Mouse (Mus musculus) kidney, adult 2 months (tissue): ENCODE data around the gene Spef1. TPM values are rescaled to one million over a fixed set of nuclear protein-coding genes. Genes with fewer than 3 reads are reported as not detected.
A peak's percentile ranks its signal among the peaks of the same experiment; 100 is the strongest.
"Not testable (repeated sequence)": the region's sequence is repeated elsewhere in the genome, so short reads cannot be mapped to it uniquely, and the experiment has no call there.

ENCODE experiments used
- DNase-seq: peaks from one replicate; pipeline ENCODE4 v3.0.0; 2021
- H3K27ac ChIP-seq: fragments of 200-500 bp; 2 replicates; pipeline ENCODE4 v1.5.1; 2012; ENCODE audit warnings: low read depth, low read length, control low read depth, inconsistent platforms; ENCODE audit not compliant: insufficient read depth
- H3K27me3 ChIP-seq: fragments of 200-500 bp; replicated peaks from 2 replicates; pipeline ENCODE4 v1.6.1; 2012; ENCODE audit warnings: mild to moderate bottlenecking, moderate library complexity, low read length, inconsistent platforms; ENCODE audit not compliant: control insufficient read depth, insufficient read depth
- H3K36me3 ChIP-seq: fragments of 200-500 bp; 2 replicates; pipeline ENCODE4 v1.6.1; 2012; ENCODE audit warnings: mild to moderate bottlenecking, moderate library complexity, low read length, inconsistent platforms; ENCODE audit not compliant: control insufficient read depth, insufficient read depth
- H3K4me1 ChIP-seq: fragments of 200-500 bp; 2 replicates; pipeline ENCODE4 v1.6.1; 2011; ENCODE audit warnings: low read length; ENCODE audit not compliant: control insufficient read depth, insufficient read depth
- H3K4me3 ChIP-seq: fragments of 200-500 bp; 2 replicates; pipeline ENCODE4 v1.5.1; 2011; ENCODE audit warnings: mild to moderate bottlenecking, low read depth, low read length, control low read depth; ENCODE audit not compliant: insufficient read depth
- CTCF ChIP-seq: fragments of 200-500 bp; conservative IDR thresholded peaks from 2 replicates; pipeline ENCODE4 v1.5.1; 2011; ENCODE audit warnings: low read depth, mild to moderate bottlenecking, control low read depth, low read length, moderate library complexity, mixed read lengths; ENCODE audit not compliant: insufficient read depth, insufficient read length
- POLR2A ChIP-seq: fragments of 200-500 bp; IDR thresholded peaks from one replicate; pipeline ENCODE4 v1.6.1; 2011; ENCODE audit warnings: low read depth, low read length, control low read depth
- WGBS: fragments of 180-500 bp; shearing (Covaris S2); methylation state at CpG from one replicate; pipeline ENCODE4 v1.1.7; 2018; 5-methylcytosine and 5-hydroxymethylcytosine counted together
- polyA plus RNA-seq: library from polyadenylated mRNA; depleted of rRNA; stranded (reverse); fragments of >200 nt; gene quantifications from 2 replicates; pipeline ENCODE4 v1.2.3, GENCODE M21; 2012; rRNA removed

Spef1 gene
- polyA plus RNA-seq = 4.6 and 5.2 TPM in 2 replicates

DNA sequence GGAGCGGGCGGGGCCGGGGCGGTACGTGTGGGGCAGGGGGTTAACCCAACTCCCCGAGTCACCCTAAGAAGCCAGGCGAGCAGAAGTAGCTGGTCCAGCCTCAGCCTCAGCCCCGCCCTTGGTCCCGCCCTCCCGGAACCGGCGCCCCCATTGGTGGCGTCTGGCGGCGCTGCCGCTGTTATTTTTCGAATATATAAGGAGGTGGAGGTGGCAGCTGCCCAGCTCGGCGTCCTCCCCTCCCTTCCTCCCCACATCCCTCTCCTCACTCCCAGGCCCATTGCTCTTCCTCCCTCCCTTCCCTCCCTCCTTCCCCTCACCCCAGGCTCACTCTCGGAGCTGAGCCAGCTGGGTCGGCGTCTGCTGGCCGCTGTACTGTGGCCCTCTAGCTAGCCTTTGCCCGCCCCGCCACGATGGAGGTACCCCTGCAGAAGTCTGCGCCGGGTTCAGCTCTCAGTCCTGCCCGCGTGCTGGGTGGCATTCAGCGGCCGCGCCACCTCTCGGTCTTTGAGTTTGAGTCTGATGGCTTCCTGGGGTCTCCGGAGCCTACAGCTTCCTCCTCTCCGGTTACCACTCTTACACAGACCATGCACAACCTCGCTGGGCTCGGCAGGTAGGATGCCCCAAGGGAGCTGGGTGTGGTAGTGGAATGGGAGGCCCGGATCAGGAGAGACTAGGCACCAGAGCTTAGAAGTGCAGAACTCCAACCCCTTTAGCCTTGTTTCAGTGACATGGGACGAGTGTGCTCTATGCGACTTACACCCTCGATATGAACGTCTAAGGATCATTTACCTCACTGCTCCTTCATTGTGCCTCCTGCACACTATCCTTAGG, at the start of gene Spef1, which contains the start of gene Cdc25b:
Gene Spef1 (minus strand): TSS at position 512 of the 831 bp plus-strand sequence.
Gene Cdc25b (plus strand): TSS at position 179 of the 831 bp plus-strand sequence.
- TF ChIP-seq CTCF (0 out of 2 replicates have a peak, but pooled peaks have one; percentile 18), POLR2A (no peak)
- peak; percentile 92 for DNase-seq
- Histone ChIP-seq H3K27me3 (no peaks in the 10 kb centered on the region), H3K27ac (peak within 1 kb of the TSS; percentile 76; the same call in 1 of the 2 replicates), H3K4me3 (peak within 1 kb of the TSS; percentile 71), H3K36me3 (no peaks in the 10 kb centered on the region; the same call in 1 of the 2 replicates), H3K4me1 (peaks cover 7% of the 10 kb centered on the region; the same call in 1 of the 2 replicates)
- WGBS = under 1% methylated on average over 42 of the region's 43 CpGs

DNA sequence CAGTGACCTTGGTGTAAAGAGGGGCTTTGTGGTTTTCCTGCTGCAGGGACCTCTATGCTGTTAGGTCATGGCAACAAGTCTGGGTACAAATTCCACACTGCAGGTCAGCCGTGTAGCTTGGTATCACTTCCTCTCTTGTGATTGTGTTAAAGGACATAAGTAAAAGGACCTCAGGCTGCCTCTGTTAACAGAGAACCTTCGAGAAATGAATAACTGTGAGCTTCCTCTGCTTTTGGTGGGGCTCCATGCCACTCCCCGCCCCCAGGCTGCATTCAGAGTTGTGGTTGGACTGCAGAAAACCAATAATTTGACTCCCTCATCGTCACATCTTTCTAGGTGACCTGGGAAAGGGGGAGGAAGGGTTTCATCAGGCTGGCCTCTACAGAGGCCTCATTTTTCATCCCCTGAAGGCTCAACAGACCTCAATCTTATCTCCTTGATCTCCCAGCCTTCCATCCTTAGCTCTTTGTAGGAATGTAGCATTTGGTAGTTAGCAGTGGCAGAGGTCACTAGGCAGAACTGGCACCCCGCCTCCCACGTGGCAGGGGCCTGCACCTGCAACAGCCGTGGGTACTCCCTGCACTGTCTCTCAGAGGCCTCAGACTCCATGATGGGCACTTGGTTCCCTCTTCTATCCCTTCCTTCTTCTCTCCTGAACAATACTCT, 48.0 kb upstream of the Spef1 start:
- H3K4me1 ChIP-seq = peaks cover 13% of the 10 kb centered on the region
- H3K27ac ChIP-seq = peak overlapping the region; percentile 84
- no peaks in the 10 kb centered on the region for H3K27me3 ChIP-seq
- 28% methylated on average over 7 of the region's 7 CpGs for WGBS
- TF ChIP-seq POLR2A (no peak), CTCF (no peak)
- peak overlapping the region; percentile 68 for H3K4me3 ChIP-seq
- DNase-seq = peak; percentile 67
- H3K36me3 ChIP-seq = no peaks in the 10 kb centered on the region

DNA sequence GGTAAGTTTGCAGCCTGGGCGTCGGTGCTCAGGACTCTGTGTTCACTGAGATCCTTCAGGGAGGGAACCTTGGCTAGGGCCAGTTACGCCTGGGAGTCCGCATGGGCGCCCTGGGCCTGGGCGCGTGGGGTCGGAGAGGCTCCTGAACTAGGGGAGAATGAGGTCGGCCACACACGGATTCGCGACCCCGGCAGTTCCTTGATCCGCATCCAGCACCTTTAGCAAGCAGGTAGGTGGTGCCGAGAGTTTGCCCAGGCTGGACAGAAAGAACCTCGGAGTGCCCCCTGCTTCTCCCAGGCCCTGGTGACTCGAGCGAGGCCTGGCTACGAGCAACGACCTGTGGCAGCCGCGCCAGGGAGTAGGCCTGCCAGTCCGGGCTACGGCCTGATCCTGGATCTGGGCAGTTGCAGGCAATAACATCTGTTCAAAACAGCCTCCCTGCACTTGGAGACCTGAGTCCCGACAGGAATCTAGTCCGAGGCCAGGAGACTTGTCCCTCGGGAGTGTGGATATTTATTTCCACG, 47.1 kb upstream of the Spef1 start:
- H3K27me3 ChIP-seq = no peaks in the 10 kb centered on the region
- peak overlapping the region; percentile 68 for H3K4me3 ChIP-seq
- TF ChIP-seq POLR2A (no peak), CTCF (no peak)
- no peaks in the 10 kb centered on the region for H3K36me3 ChIP-seq
- peak overlapping the region; percentile 84 for H3K27ac ChIP-seq
- H3K4me1 ChIP-seq = peaks cover 13% of the 10 kb centered on the region
- peak; percentile 60 for DNase-seq
- 1% methylated on average over 28 of the region's 28 CpGs for WGBS

DNA sequence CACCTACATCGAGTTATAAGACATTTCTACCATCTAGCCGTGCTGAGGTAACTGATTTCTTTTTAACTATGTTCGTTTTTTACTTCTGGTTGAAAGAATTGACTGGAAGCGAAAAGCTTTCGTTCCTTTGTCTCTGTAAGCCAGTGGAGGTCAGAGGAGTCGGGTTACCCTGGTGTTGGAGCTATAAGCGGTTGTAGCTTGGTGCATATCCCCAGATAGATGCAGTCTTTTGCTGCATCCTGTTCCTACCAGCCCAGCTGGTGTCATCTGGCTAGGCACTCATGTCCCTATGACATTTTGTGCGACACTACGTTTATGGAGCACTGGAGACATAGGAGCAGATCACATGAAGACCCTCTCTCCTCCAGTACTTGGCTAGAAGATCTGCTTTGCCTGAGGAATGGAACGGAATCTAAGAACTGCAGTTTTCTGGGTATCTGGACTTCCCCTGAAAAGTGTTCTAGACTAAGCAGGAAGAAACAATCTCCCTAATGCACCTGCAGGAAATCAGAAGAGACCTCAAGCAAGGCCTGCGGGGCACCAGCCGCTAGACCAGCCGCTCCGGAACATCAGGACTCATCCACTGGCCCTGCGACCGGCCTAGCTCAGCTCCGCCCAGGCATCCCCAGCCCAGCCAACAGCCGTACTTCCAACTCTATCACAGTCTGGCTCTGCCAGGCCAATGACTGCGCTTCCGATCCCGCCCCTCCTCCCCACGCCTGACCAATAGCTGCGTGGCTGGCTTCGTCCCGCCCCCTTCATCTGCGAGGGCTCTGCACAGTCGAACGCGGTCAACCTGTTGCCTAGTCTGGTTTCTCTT, 46.4 kb upstream of the Spef1 start, which contains the start of gene Mavs:
Gene Mavs (plus strand): TSS at position 757 of the 820 bp plus-strand sequence.
- H3K27me3 ChIP-seq = no peaks in the 10 kb centered on the region
- 13% methylated on average over 29 of the region's 29 CpGs for WGBS
- H3K4me3 ChIP-seq = peak within 1 kb of the TSS; percentile 68
- DNase-seq = peak; percentile 99
- peaks cover 13% of the 10 kb centered on the region for H3K4me1 ChIP-seq
- peak within 1 kb of the TSS; percentile 84 for H3K27ac ChIP-seq
- no peaks in the 10 kb centered on the region for H3K36me3 ChIP-seq
- TF ChIP-seq POLR2A (peak; percentile 77), CTCF (no peak)

DNA sequence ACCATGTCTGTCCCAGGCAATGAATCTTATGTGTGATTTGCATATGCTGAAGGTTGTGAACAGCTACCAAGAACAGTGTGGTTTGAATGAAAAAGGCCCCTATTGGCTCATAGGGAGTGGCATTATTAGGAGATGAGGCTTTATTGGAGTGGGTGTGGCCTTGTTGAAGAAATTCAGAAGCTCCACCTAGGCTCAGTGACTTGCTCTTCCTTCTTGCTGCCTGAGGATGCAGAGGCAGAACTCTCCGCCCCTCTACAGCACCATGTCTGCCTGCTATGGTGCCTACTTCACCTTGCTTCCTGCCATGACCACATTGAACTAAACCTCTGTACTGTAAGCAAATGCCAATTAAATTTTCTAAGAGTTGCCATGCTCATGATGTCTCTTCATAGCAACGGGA, 45.5 kb upstream of the Spef1 start:
- Histone ChIP-seq H3K36me3 (no peaks in the 10 kb centered on the region), H3K4me1 (peaks cover 13% of the 10 kb centered on the region), H3K4me3 (no peak overlapping the region), H3K27ac (no peak overlapping the region), H3K27me3 (no peaks in the 10 kb centered on the region)
- no peak for DNase-seq
- TF ChIP-seq CTCF (no peak), POLR2A (no peak)
- 79% methylated on average over 2 of the region's 2 CpGs for whole genome bisulfite sequencing

DNA sequence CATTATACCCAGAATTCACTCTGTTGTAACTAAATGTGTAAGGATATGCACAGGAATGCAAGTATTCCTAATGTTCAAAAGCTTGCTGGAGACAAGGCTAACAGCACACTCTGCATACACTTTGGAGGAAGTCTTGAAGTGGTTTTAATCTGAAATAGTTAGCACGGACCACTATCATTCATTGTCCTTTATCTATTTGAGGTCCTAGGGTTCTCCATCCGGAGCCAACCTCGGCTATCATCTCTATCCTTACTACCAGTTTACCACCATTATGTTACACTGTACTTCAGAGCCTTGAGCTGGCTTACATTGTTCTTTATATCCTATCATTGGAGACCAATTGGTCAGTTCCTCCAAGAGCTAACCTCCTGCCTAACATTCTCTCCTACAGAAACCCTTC, 40.2 kb upstream of the Spef1 start:
- TF ChIP-seq POLR2A (no peak), CTCF (no peak)
- Histone ChIP-seq H3K36me3 (no peaks in the 10 kb centered on the region), H3K27ac (no peak overlapping the region), H3K4me3 (no peak overlapping the region), H3K27me3 (no peaks in the 10 kb centered on the region), H3K4me1 (peaks cover 3% of the 10 kb centered on the region; the same call in 1 of the 2 replicates)
- 96% methylated on average over 3 of the region's 3 CpGs for WGBS
- no peak for DNase-seq

DNA sequence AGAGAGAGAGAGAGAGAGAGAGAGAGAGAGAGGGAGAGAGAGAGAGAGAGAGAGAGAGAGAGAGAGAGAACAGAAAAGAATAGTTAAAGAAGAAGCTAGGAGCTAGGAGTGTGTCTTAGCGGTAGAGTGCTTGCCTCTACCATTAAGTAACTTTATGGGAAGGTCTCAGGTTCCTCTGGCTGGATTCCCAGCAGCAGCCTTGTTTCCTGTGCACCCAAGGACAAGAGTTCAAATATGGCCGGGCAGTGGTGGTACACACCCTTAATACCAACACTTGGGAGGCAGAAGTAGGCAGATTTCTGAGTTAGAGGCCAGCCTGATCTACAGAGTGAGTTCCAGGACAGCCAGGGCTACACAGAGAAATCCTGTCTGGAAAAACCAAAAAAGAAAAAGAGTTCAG, 39.6 kb upstream of the Spef1 start:
- 9% methylated on average over 2 of the region's 2 CpGs for WGBS
- H3K27me3 ChIP-seq, H3K4me3 ChIP-seq, H3K36me3 ChIP-seq, H3K27ac ChIP-seq, H3K4me1 ChIP-seq: not testable (repeated sequence)
- DNase-seq = peak; percentile 56
